Mouse (Mus musculus): Measurements from ENCODE around the gene Psmd12.

Psmd12 gene

DNA sequence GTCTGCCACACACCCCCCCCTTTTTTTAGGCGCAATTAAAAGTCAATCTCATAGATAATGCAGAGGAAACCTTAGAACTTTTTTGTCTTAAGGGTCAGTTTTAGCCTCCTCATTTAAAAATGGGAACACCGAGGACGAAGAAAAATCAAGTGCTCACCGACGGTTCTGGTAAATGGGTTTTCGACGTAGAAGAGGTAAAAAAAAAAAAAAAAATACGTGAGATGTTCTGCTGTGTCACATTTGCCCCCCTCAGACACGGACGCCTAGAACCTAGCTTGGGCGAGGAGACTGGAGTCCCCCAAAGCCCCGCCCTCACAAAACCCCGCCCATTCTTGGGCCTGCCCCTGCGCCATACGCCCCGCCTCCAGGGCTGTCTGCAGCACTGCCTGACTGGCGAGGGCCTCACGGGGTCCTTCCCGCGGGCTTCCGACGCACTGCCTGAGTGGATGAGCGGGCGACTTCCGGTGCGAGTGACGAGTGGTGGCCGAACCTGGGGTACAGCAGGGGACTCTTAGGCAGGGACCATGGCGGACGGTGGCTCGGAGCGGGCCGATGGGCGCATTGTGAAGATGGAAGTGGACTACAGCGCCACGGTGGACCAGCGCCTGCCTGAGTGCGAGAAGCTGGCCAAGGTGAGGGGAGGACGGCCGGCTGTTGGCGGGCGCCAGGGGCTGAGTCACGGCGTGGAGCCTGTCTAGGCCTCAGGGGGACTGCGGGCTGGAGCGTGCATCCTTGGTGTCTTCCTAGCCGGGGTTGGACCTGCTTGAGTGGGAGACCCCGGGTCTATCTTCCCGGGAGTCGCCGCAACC is at the start of gene Psmd12:
Gene Psmd12 (plus strand): TSS at position 432 of the 809 bp plus-strand sequence.
- peak; percentile 98 to 99 for DNase-seq

GRCm38 (mm10) chr11:107431197-107431965 is 47.9 kb upstream of the Psmd12 start:
- DNase-seq, result no peak

DNA sequence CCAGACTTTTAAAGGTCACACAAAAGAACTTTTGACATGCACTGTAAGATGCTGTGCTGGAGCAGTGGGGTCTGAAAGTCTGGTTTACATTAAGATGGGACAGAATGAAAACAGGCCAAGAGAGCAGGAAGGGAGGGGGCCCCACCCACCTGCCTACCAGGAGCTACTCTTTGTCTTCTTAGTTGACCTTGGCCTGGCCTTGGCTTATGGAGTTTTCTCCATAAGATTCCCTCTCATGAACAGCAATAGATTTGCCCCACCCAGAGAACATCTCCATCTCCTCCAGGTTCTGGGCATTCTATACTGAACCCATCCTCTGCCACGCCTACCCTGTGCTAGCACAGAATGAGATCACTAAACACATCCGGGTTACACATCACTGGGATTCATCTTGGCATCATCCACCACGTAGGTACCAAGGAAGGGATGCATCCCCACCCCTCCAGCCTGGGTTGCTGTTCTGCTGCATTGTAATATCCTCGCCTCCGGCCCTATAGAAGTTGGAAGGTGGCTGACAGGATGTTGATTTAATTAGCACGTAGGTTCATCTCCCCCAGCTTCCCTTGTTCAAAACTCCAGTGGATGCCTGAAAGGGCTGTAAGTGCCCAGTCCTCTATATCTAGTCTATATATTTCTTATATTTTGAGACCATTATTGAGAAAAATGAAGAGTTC is 43.4 kb upstream of the Psmd12 start:
- DNase-seq, result no peak

DNA sequence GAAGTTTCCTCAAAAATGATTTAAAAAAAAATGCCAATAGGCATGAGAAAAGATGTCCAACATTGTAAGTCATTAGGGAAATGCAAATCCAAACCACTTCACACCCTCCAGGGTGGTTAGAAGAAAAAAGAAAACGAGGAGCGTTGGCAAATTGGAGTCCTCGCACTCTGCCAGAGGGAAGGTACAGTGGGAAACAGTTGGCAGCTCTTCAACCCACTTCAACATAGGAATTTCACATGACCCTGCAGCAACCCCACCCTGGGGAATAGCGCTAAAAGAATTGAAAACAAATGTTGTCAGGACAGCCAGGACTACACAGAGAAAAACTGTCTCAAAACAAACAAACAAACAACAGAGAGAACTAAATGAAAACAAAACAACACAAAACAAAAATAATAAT is 41.6 kb upstream of the Psmd12 start:
- DNase-seq, result no peak

DNA sequence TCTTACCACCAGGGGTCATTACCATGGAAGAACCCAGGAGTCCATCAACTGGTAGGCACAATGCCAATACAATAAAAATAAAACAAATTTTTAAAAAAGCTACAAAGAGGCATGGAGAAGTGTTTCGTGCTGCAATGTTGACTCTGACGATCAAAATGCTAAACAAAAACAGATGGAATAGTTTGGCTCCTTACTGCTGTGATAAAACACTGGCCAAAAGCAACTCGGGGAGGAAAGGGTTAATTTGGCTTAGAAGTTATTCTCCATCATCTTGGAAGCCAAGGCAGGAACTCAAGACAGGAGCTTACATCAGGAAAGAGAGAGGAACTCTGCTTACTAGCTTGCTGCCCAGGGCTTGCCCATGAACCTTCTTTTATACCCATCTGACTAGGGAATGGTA is 41.1 kb upstream of the Psmd12 start:
- no peak for DNase-seq

- no peak for DNase-seq
These were observed 38.2 kb upstream of the Psmd12 start for GRCm38 (mm10) chr11:107441050-107441449.

- peak in 1 of 2 experiments; percentile 45 for DNase-seq
These were observed 35.9 kb upstream of the Psmd12 start for GRCm38 (mm10) chr11:107443121-107444095.

DNA sequence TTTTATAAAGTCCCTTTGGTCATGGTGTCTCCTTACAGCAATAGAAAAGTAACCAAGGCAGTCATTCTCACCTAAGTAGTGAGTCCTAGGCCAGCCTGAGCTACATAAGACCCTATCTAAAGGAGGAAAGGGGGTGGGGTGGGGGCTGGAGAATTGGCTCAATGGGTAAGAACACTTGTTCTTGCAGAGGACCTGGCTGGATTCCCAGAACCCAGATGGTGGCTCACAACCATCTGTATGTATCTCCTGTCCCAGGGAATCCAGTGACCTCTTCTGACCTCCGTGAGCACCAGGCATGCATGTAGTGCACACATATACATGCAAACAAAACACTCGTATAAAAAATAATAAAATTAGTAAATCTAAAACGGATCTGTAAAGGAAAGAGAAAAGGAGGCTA is 33.6 kb upstream of the Psmd12 start:
- DNase-seq, result no peak

DNA sequence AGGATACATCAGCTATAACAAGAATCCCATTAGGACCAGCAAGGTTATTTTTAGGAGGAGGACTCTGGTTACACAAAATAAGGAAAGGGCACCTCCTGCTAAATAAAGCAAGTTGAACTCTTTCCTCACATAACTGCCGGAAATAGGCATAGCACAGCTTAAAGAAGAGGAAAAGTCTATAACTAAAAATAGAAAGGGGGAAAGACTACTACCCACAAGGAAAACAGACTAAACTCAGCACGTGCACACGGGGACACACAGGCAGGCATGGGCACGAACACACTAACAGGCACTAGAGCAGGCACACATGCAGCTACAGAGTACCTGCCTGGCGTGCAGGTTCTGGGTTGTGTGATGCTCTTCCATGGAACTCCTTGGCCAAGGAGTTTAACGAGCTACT is 32.6 kb upstream of the Psmd12 start:
- DNase-seq, result no peak

- peak; percentile 35 to 60 for DNase-seq
These were observed 31.9 kb upstream of the Psmd12 start for GRCm38 (mm10) chr11:107447349-107447748.

GRCm38 (mm10) chr11:107447915-107448314 is 31.4 kb upstream of the Psmd12 start:
- DNase-seq, result no peak

DNA sequence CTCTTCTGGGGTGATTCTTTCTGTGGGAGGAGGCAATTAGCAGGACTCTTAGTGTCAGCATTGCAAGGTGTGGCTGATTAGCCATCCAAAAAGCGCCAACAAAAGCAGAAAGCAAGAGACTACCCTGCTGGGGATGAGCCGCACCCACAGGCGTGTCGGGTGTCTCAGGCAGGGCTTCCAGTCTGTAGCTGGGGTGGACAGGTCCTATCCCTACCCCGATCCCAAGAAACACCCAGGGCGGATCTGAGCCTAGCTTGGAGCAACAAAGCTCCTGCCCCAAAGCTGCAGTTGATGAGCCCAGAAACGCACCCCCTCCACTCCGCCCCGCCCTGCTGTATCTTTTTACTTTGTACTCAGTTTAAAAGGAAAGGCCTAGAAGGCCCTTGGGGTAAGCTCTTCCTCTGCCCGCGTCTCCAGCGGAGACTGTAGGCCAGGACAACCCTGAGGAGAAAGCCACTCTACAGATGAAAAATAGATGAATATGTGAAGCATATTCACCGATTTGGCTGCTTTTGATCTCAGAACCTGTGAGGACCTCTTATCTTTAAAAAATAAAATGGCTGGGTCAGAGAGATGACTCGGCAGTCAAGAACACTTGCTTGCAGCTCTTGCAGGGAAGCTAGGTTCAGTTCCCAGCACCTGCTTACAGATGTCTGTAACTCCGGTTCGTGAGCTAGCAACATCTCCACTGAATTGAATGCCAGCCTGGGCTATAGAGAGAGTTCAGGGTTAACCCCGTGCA is 29.9 kb upstream of the Psmd12 start:
- peak in 1 of 2 experiments; percentile 32 for DNase-seq

GRCm38 (mm10) chr11:107450097-107450496 is 29.2 kb upstream of the Psmd12 start:
- DNase-seq, result no peak

GRCm38 (mm10) chr11:107451106-107451505 is 28.2 kb upstream of the Psmd12 start:
- peak; percentile 29 to 46 for DNase-seq

GRCm38 (mm10) chr11:107452053-107452452 is 27.2 kb upstream of the Psmd12 start:
- DNase-seq, result no peak

GRCm38 (mm10) chr11:107454546-107455462 is 24.5 kb upstream of the Psmd12 start:
- no peak for DNase-seq

GRCm38 (mm10) chr11:107457282-107457681 is 22.0 kb upstream of the Psmd12 start:
- DNase-seq, result no peak

DNA sequence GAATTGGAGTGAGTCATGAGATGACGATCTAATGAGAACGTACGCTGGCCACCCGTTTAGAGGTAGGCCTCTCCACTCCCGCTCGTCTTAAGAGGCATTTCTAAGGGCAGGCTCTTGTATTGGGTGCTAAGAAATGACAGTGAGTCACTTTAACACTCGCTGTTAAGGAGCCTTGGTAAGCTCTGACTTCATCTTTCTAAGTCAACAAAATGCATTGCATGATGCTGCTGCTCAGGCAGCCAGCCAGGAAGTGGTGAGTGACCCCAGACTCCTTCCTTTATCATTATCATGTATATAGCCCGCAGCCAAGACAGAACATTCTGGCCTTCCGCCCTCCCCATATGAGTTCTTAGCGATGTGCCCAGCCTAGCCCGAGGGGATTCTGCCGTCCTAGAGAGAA is 21.0 kb upstream of the Psmd12 start:
- no peak for DNase-seq

DNA sequence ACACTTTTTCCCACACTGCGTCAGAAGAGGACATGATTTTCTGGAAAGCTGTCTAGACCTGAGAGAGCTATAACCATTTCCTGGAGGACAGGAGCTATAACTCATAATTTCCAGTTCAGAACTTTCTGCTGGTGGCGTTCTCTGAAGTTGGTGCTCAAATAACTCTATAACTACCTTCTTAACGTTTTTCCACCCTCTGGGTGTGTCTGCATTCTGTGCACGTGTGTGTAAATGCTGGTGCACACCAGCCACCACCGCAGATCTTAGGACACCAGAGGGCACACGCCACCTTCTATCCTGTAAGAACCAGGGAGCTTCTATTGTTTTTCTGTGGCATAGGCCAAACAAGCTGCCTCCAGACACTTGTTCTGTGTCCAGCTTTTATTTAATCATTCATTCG is 20.3 kb upstream of the Psmd12 start:
- no peak for DNase-seq

DNA sequence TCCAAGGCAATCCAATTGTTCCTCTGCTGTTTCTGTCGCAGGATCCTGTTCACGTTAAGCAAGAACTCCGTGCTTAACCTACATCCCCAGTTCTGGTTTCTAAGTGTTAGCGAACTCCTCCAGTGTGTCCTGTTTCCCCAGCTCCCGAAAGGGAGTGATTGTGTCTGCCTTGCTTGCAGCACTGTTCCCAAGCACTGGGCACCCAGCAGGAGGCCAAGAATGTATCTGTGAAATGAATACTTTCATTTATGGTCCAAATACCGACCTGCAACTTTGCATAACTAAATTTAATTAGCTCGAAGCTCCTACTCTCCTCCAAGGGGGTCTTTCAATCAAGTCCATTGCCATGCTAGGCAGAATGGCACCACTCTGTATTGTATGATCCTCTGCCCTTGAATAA is 19.5 kb upstream of the Psmd12 start:
- no peak for DNase-seq

Data from thymus, postnatal 36 days (tissue).